Mouse (Mus musculus) adrenal gland (tissue): ENCODE measurements around the gene Ufd1.
"Not testable (repeated sequence)": the region's sequence is repeated elsewhere in the genome, so short reads cannot be mapped to it uniquely, and the experiment has no call there.

Experiments used
- intact Hi-C: fragments of 180-260 bp; cut with DNase I; formaldehyde crosslinking; loops from one replicate; pipeline ENCODE4 v1.15.1; 2025

Gene Ufd1

DNA sequence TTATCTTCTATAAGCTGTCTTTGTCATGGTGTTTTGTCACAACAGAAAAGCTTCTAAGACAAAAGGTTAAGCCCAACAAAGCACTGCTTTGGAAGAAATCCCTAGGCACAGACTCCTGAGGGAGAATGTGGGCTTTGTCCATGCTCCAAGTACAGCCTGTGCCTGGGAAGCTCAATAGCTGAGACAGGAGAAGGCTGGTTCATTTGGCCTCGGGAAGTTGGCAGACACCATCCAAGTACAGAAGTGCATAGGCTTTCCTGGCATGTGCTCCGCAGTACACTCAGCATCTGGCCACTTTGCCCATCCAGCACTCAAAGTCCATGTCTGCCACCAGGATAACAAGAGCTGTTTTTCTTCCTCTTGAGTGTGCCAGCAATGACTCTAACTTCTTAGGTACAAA lies 5.8 kb upstream of the Ufd1 start:
- intact Hi-C loops: no loop called here

DNA sequence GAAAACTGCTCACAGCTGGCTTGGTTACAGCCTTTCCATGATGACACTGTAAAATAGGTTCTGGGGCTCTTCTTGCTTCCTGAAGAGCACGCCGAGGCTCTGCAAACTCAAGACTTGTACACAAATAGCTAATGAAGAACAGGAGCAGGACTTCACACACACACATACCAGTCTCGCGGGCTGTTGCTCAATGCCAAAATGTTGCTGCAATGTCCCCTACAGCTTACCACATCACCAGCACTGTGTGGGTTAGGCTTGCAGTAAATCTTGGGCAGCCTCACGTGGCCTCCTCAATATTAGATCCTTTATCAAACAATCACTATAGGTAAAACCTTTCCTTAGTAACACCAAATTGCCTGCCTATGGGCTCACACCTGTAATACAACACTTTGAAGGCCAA lies 2.6 kb upstream of the Ufd1 start:
- intact Hi-C loops: no loop called here

DNA sequence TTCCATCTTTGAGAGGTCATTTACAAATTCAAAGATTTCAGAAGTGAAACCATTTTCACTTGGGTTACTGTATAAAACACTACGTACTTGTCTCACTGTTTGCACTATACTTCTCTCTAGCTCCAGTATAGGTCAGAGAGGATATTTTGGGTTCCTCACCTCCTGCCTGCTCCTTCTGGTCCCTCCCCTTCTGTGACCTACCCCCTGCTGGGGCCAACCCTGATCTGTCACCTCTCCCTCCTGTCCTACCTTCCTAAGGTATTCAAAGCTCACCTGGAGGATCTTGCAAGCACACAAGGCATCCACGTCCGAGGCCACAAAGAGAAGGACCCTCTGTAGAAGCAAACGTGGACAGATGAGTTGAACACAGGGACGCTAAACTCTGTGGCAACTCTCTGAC lies 547 bp upstream of the Ufd1 start:
- intact Hi-C loops: no loop called here

DNA sequence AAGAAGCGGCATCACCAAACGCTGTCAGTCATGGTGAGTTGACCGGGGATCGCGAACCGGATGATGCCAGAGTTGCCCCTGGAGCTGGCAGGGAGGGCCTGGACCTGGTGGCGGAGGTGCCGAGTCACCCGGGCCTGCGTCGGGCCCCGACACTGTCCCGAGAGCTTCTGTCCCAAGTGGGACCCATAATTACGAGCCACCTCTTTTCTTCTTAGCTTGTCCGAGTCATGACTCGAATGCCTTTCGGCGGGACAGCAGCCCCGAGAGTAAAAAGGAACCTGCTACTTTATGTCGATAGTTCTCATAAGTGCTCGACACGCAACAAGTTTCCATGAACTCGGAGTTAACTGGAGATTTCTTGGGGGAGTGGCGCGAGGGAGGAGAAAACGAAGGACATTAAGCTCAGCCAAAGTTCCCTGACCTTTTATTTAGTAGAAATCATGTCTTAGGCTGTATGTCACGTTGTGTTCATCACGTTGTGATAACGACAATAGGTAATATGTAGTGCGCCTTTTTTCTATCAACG lies 869 bp downstream of the Ufd1 start:
- intact Hi-C loops: no loop called here

DNA sequence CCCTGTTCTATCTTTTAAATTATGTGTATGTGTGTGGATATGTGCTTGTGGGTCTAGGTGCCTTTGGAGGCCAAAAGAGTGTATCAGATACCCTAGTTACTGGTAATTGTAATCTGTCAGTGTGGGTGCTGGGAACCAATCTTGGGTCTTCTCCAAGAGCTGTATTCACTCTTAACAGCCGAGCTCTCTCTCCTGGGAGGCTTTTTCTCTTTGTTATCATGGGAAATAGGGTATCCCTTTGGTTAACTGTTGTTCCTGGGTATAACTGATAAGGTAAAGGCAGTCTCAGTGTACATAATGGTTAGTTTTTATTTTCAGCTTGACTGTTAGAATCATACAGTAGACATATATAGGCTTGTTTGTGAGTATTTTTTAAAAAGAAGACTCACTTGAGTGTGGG lies 10.8 kb downstream of the Ufd1 start:
- intact Hi-C loops: no loop called here

DNA sequence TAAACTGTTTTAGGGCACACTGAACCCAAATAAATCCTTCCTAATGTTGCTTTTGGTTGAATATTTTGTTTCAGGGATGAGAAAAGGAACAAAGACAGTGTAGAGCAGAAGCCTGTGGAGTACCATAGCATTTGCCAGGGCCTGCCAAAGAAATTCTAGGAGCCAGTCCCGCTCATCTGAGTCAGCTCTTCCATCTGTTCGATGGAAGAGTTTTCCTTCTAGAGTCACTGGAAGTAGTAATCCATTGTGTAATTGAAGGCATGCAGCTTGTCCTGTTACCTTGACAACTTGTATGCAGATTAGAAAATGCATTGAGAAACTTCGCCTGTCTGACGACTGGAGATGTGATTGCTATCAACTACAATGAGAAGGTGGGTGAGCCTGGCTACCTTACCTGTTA lies 11.3 kb downstream of the Ufd1 start:
- intact Hi-C loops: no loop called here

DNA sequence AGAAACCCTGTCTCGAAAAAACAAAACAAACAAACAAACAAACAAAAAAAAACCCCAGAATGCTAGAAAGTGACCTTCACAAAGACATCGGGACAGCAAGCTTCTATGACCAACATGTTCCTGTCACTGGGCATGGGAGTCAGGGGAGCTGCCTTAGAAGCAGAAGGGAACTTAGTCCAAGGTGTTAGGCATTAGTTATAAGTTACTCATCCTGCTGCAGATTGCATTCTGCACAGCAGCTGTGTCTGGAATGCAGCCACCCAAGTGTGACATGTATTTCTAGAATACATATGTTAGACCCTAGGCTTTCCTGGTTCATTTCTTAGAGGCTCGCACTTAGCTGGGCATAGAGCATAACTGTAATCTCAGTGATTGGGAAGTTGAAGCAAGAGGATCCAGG lies 17.1 kb downstream of the Ufd1 start:
- intact Hi-C loops: no loop called here

DNA sequence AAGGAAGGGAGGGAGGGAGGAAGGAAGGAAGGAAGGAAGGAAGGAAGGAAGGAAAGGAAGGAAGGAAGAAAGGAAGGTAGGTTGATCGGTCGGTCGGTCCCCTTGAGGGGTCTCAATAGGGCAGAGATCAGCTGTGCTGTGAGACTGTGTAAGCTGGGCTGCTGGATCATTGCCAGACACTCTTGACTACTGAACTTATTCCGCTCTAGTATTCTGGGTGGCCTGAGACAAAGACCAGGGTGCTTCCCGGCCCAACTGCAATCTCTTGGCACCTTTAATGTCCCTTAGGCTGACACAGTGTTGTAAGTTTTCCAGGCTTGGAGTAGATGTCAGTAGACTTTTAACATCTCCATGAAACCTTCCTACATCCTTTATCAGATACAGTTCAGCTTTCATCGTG lies 17.5 kb downstream of the Ufd1 start:
- intact Hi-C loops: no loop called here

DNA sequence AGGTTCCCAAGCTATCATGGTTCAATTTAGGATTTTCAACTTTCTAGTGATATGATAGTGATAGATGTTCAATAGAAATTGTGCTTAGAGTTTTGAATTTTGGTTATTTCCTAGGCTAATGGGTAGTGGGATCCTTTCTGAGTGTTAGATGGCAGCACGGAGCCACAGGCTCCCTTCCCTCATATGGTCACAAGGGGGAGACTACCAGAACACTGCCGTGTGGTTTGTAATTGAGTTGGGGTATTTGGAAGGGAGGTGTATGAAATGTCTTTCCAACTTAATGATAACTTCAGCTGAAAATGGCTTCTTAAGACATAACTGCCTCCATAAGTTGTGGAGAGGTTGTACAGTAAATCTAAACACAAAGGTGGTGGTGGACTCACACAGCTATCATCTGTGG lies 21.9 kb downstream of the Ufd1 start:
- intact Hi-C loops: no loop called here

DNA sequence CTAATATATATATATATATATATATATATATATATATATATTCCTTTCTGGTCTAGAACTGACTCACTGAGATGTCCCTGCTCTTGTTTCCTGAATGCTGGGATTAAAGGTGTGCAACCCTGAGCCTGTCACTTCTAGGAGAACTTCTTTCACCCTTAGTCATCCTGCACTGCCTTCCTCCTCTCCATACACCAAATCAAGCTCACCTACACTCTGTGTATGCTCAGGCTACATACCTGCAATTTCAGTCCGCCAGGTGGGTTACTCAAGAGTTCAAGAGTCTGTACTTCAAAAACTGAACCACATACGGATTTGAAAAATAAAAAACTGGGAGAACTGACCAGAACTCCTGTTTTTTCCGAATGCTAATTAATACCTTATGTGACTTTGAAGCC lies 24.5 kb downstream of the Ufd1 start:
- intact Hi-C loops: no loop called here

DNA sequence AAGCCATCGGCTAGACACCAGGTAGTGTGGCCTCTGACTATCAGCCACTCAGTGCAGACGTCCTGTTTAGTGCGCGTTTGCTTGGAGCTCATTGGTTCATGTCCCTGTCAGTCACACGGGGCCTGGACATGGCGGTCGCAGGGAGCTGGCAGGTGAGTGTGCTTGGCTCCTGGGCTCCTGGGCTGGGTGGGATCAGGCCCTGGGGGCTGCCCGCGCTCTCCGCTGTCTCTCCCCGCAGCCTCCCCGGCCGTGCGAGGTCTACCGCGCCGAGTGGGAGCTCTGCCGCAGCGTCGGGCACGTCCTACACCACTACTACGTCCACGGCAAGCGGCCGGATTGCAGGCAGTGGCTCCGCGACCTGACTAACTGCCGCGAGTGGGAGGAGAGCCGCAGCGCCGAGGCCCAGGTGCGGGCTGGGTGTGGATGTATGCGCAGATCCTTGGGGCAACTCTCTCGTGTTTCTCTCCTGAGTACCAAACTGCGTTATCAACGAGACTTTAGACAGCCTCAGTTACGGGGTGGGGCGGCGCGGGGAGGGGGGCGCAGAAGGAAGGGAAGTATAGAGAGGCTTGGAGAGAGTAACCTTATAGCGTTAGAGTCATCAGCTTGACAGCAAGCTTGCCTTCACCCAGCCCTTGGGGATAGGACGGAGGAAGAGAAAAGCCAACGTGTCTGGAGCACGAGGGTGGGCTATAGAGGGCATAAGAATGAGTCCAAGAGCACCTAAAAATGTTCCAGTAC lies 25.1 kb downstream of the Ufd1 start, which contains the start of the genes 2510002D24Rik and Gm28539:
Gene 2510002D24Rik, plus strand, starts transcription at position 111 of the 741 bp plus-strand sequence.
Gene Gm28539, plus strand, starts transcription at position 117 of the 741 bp plus-strand sequence.
- intact Hi-C loops: no loop called here

DNA sequence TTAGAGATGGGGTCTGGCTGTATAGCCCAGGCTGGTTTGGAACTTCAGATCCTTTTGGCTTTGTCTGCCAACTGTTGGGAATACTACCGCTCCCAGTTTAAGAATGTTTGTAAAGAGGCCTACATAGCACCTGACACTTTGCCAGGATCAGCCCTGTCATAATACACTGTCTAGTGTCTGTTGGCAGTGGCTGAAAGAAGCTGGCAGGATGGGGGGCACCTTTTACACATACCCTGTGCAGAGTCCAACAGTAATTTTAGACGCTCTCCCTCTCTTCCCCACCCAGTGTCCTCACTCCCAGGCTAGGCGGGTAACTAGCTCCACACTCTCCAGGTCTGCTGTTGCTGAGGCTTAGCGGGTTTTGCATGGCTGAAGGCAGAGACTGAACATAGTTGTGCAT lies 26.8 kb downstream of the Ufd1 start:
- intact Hi-C loops: no loop called here

DNA sequence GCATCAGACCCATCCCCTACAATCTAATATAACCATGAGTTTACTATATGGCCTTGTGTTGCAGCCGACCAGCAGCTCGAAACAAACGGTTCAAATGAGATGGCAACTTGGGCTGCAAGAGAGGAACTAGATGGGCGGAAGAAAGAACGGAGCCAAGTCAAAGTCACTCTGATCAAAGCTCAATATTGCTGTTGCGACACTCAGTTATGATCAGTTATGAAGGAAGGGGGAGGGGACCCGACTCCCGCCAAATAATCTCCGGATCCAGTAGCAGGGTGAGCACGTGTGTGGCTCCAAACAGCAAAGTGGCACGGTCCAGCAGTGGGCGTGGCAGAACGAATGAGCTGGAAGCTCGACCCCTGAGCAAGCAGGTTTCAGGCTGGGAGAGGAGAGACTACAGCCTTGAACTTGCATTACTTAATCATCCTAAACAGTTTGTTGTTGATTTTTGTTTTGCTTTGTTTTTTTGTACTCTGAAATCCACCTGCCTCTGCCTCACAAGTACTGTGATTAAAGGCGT lies 34.8 kb downstream of the Ufd1 start:
- intact Hi-C loops: no loop called here

DNA sequence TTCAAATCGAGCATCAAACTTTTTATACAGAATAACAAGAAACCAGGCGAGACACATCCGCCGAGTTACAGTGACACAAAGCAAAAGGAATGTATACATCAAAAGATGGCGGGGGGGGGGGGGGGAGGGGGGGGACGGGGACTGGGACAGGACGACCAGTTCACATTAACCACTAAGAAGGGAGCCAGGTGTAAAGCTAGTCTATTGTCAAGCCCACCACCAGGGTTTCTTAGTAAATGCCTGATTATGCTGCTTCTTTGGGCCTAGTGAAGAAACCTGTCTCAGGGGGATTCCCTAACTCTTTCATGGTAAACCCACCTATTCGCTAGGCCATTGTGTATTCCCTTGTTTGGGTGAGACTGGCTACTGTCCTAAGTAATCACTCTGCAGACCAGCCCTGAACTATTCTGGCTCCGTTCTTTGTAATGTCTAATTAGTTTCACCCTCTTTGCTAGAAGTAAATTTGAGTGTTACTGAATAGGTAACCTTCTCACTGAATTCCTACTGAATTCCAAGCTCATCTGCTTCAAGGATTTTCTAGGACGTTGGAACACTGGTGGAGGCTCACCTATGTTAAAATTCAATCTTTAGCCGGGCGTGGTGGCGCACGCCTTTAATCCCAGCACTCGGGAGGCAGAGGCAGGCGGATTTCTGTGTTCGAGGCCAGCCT lies 38.1 kb downstream of the Ufd1 start:
- intact Hi-C loops: not testable (repeated sequence)

DNA sequence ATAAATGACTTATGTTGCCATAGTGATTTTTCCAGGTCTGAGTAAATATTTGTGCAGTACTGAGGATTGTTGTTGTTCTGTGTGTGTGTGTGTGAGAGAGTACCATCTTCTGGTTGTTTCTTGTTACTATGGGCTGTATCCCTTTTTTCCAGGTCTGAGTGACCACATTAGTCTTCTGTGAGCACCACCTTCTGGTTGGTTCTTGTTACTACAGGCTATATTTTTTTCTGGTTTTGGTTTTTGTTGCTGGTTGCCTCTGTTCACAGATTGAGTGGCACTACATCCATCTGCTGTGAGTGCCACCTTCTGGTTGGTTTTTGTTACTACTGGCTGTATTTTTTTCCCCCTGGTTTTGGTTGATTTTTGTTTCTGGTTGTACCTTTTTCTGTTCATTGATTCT lies 47.0 kb downstream of the Ufd1 start:
- intact Hi-C loops: loop anchor here (5.0 kb wide), 1 partner anchor 161 kb away; no protein-coding TSS in a partner anchor

DNA sequence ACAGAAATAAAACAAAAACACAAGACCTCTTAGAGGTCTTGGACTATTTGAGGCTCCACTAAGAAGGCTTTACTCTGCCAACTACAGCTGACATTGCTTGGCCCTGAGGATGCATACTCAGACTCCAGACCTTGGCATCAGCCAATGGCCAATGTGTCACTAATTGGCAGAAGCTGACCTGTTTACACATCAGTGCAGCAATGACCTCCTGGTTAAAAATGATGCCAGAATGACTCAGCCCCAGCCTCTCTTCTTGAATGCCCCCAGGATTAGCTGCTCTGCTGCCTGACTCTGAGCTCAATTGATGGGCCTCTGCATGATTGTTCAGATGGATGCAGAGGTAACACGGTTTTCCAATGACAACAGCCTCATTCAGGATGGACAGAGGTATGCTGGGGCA lies 48.6 kb downstream of the Ufd1 start:
- intact Hi-C loops: no loop called here

DNA sequence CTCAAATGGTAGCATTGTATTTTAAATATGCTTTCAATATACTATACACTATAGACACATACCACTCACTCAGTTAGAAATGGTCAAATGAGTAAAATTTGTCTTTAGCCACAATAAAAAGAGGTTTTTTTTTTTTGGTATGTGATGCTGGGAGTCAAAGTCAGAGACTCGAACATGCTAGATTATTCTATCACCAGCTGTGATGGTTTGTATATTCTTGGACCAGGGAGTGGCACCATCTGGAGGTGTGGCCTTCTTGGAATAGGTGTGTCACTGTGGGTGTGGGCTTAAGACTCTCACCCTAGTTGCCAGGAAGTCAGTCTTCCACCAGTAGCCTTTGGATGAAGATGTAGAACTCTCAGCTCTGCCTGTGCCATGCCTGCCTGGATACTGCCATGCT lies 58.9 kb downstream of the Ufd1 start:
- intact Hi-C loops: not testable (repeated sequence)

DNA sequence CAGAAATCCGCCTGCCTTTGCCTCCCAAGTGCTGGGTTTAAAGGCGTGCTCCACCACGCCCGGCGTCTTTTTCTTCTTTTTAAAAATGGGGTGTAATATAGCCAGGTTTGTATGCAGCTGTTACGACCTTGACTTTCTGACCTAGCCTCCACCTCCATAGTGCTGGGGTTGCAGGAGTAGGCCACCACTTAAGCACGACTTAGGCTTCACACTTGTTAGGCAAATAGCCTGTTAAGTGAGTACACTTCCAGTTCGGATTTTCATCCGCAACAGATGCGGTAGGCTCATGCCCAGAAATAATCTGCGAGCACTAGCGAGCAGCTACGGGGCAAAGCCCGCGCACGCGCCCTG lies 64.5 kb downstream of the Ufd1 start:
- intact Hi-C loops: no loop called here

DNA sequence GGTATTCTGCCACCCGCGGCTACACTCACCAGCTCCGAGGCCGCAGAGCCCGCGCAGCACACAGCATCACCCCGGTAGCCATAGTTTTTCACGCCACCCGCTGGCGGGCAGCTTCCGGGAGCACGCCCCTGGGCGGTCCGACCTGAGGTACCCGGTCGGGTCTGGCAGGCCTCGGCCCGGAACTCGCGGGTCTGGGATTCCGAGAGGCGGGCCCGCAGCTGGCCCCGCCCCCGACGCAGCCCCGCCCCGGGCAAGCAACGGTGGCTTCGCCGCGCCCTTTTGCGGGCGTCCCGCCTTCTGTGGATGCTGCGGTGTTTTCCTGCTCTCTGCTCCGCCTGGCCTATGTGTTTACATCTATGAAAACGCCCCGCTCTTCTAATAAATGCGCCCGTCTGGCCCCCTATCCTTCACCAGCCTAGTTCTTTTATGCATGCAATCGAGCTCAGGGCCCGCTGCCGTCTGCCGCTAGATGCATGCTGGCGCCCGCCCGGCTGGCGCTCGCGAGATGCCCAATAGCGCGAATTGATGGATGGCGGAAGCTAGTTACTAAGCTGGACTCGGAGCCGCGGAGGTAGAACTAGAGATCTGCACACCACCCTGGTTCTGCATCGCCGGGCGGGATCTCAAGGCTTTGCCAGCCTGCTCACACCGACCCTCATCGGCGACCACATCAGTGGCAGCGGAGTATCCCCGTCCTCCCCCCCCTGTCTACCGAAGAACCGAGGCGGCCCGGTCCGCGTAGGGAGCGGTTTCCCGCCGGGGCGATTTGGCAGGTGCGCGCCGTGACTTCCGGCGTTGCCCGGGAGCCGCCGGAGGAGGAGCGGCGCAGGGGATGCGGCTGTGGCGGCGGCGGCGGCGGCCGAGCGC lies 65.1 kb downstream of the Ufd1 start, which contains the start of the genes Mrpl40 and Hira:
Gene Mrpl40, minus strand, starts transcription at position 421 of the 867 bp plus-strand sequence.
Gene Hira, plus strand, starts transcription at position 596 of the 867 bp plus-strand sequence.
- intact Hi-C loops: no loop called here

DNA sequence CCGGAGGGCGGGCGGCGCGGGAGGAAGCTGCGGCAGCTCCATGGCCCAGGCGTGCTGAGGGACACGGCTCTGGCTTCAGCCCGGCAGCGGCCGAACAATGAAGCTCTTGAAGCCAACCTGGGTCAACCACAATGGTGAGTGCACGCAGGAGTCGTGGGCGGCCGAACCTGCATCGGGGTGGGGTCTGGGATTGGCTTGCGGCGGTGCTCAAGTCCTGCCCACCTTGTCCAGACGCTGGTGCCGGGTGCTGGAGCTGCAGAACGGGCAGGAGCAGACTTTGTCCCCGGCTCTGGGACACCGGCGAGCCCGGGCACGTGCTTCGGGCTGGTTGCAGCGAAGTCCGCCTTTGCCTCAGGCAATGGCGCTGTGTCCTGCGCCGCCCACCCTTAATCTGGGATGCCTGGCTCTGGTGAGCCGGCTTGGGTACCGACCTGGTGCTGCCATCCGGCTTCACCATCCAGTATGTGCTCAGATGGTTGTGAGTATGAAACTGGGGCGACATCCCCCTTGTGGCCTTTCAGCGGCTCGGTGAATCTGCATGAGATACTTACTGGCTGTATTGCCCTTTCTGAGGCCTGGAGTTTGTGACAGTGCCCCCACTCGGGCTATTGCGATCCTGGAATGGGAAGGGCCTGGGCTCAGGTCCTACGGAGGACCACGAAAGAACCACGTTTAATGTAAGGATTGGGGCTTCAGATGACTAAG lies 66.0 kb downstream of the Ufd1 start:
- intact Hi-C loops: no loop called here
